Mouse (Mus musculus) small intestine, adult 2 months (tissue): ENCODE data around the gene Zkscan14. TPM values are rescaled to one million over a fixed set of nuclear protein-coding genes. Genes with fewer than 3 reads are reported as not detected.

Experiments used
- H3K27ac ChIP-seq: fragments of 200-500 bp; 2 replicates; pipeline ENCODE4 v1.5.1; 2012; ENCODE audit warnings: low read depth, low read length, control low read depth, inconsistent platforms; ENCODE audit not compliant: insufficient read depth
- H3K27me3 ChIP-seq: fragments of 200-500 bp; 2 replicates; pipeline ENCODE4 v1.6.1; 2012; ENCODE audit warnings: mild to moderate bottlenecking, moderate library complexity, low read length, inconsistent platforms; ENCODE audit not compliant: control insufficient read depth, insufficient read depth
- H3K36me3 ChIP-seq: fragments of 200-500 bp; 2 replicates; pipeline ENCODE4 v1.6.1; 2012; ENCODE audit warnings: mild to moderate bottlenecking, low read length, control low read depth, inconsistent platforms; ENCODE audit not compliant: control insufficient read depth, insufficient read depth
- H3K4me1 ChIP-seq: fragments of 200-500 bp; 2 replicates; pipeline ENCODE4 v1.6.1; 2012; ENCODE audit warnings: low read length, inconsistent platforms, mixed read lengths; ENCODE audit not compliant: control insufficient read depth, insufficient read depth, insufficient read length
- H3K4me3 ChIP-seq: fragments of 200-500 bp; 2 replicates; pipeline ENCODE4 v1.5.1; 2012; ENCODE audit warnings: low read depth, mild to moderate bottlenecking, control low read depth, inconsistent platforms, low read length, moderate library complexity
- CTCF ChIP-seq: fragments of 200-500 bp; IDR thresholded peaks from 2 replicates; pipeline ENCODE4 v1.5.1; 2012; ENCODE audit warnings: low read depth, mild to moderate bottlenecking, control low read depth, inconsistent platforms, low read length, moderate library complexity, mixed read lengths; ENCODE audit not compliant: insufficient replicate concordance, insufficient read length; ENCODE audit errors: extremely low read depth
- POLR2A ChIP-seq: fragments of 200-500 bp; IDR thresholded peaks from 2 replicates; pipeline ENCODE4 v1.6.1; 2012; ENCODE audit warnings: low read depth, mild to moderate bottlenecking, control low read depth, inconsistent platforms, low read length, moderate library complexity
- WGBS: fragments of 180-500 bp; shearing (Covaris S2); methylation state at CpG from one replicate; pipeline ENCODE4 v1.1.7; 2018; 5-methylcytosine and 5-hydroxymethylcytosine counted together
- polyA plus RNA-seq: library from polyadenylated mRNA; depleted of rRNA; stranded (reverse); fragments of >200 nt; gene quantifications from 2 replicates; pipeline ENCODE4 v1.2.3, GENCODE M21; 2012

The Zkscan14 gene
- polyA plus RNA-seq, 1 experiment: 2.9 TPM

DNA sequence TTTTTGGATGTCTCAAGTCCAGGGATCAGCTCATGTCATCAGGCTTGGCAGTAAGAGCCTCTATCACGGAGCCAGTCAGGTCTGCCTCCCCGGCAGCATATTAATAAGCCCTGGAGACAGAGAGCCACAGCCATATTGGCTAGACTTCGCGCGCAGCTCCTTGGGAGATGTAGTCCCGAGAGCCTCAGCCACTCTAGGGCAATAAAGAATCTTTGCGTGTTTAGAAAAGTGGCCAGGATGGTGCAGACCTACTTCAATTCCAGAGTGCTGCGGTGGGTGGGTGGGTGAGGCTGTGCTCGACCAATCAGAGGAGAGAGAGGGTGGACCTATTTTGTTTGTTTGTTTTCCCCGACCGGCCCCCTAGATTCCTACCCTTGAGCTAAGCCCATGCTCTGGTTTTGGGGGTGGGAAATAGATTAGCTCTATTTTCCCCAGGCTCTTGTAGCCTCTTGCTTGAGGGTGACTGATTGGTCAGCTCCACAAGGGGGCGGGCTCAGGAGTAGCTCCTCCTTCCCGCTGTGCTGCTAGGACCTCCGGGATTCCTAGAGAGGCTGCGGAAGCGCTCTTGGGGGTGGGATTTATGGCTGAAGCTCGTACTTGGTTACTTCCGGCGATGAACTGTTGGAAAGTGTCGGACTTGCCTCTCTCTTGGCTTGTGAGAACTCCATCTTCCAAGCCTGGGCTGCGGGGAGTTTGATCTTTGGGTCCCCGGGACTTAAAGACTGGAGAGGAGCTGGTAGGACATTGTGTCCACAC lies 2.4 kb upstream of the Zkscan14 start, which contains the start of gene Zkscan5:
TSS of gene Zkscan5 (plus strand) at position 627 of the 756 bp plus-strand sequence.
- Histone ChIP-seq H3K36me3 (peaks cover 5% of the 10 kb centered on the region), H3K4me1 (peaks cover 7% of the 10 kb centered on the region), H3K4me3 (peak within 1 kb of the TSS; percentile 74), H3K27me3 (no peaks in the 10 kb centered on the region), H3K27ac (peak within 1 kb of the TSS; percentile 67)
- 2% methylated on average over 22 of the region's 22 CpGs for WGBS
- TF ChIP-seq POLR2A (peak; percentile 65), CTCF (no peak)

DNA sequence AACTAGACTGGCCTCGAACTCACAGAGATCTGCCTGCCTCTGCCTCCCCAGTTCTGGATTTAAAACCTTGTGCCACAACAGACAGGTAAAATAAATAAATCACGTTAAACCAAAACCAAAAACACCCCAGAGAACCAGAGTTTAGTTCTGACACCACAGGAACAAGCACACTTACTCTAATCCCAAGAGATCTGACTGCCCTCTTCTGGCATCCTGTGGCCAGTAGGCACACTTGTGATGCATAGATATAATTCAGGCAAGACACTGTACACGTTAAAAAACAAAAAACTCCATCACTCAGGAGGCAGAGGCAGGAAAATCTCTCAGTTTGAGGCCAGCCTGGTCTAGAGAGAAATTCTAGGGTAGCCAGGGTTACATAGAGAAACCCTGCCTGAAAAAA lies 778 bp upstream of the Zkscan14 start:
- Histone ChIP-seq H3K27ac (no peak overlapping the region), H3K27me3 (no peaks in the 10 kb centered on the region), H3K4me3 (no peak overlapping the region), H3K36me3 (peaks cover 8% of the 10 kb centered on the region), H3K4me1 (peaks cover 7% of the 10 kb centered on the region)
- whole genome bisulfite sequencing: 43% methylated on average over 3 of the region's 3 CpGs
- TF ChIP-seq CTCF (no peak), POLR2A (no peak)

DNA sequence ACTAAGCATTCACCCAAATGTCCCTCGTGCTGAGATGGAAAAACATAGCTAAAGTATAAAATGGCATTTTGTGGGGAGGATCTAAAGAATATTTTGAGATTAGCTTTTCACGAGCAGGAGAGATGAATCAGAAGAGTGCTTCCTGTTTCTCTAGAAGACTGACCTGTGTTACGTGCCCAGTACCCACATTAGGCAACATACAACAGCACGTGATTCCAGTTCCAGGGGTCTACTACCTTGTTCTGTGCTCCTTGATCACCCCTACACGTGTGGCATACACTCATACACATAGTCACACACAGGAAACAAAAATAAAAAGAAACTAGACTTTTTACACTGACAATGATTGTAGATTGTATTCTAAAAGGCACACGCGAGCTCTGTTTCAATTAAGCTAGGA lies 1.3 kb downstream of the Zkscan14 start:
- TF ChIP-seq CTCF: no peak
- TF ChIP-seq POLR2A: no peak
- H3K36me3 ChIP-seq: peaks cover 15% of the 10 kb centered on the region
- no peak overlapping the region for H3K4me3 ChIP-seq
- H3K27me3 ChIP-seq: no peaks in the 10 kb centered on the region
- H3K27ac ChIP-seq: peak overlapping the region; percentile 64
- H3K4me1 ChIP-seq: peaks cover 2% of the 10 kb centered on the region
- WGBS: 54% methylated on average over 7 of the region's 7 CpGs

DNA sequence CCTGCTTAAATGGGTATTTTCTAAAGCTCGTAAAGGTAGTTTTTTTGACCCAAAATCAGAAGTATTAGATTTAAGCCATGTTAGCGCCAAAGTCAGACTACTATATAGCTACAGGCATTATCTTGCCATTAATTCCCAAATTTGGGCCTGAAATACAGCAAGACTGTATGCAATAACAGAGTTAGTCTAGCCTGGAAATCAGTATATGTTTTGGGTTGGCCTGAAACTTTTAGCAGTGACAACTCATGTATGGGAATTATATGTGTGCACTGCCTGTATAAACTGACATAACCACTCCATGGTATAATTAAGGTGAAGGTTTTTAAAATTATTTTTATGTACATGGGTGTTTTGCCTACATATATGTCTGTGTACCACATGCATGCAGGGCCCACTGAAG lies 9.7 kb downstream of the Zkscan14 start, which contains the start of gene Atp5j2:
TSS of gene Atp5j2 (minus strand) at position 101 of the 400 bp plus-strand sequence.
- TF ChIP-seq POLR2A (no peak), CTCF (no peak)
- Histone ChIP-seq H3K4me1 (peaks cover 5% of the 10 kb centered on the region; the same call in 1 of the 2 replicates), H3K4me3 (peak within 1 kb of the TSS; percentile 87), H3K36me3 (peaks cover 29% of the 10 kb centered on the region), H3K27me3 (no peaks in the 10 kb centered on the region), H3K27ac (peak within 1 kb of the TSS; percentile 85)
- WGBS: 82% methylated on average over 2 of the region's 2 CpGs

DNA sequence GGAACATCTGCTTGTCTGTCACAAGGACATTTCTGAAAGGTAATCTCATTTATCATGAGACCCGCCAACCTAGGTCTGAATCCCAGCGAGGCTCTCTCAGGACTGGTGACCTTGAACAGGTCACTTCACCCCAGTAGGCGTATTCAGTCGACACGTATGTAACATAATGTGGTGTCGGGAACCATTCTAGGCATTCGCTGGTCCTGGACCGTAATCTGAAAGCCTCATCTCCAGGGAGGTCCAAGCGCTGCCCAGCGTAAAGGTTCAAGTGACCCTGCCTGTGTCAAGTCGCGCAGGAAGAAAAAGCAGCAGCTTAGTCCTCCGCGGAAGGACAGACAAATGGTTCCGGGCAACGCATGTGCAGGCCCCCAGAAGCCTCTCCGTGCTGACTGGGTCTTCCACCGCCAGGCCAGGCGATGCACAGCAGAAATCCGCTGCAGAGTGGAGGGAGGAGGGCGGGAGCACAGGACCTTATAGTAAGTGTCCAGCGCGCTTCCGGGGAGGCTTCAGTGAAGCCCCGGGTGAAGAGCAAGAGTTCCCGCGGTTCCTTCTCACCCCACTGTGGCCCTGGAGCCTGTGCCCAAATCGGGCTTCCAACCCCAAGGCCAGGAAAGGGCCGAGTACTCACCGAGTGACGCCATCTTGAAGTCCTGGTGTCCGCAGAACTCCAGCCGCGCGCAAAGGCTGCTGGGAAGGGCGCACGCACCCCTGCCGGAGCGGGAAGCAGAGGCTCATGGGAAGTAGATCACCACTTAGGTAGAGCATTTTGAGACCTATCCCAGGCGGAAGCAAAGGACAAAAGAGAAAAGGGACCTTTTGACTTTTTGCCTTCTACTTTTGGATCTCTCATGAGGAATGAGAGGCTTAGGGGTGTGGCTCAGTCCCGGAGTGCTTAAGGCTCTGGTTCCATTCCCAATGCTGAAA lies 10.5 kb downstream of the Zkscan14 start:
- TF ChIP-seq CTCF (peak; percentile 3; the same call in 1 of the 2 replicates), POLR2A (peak; percentile 84)
- Histone ChIP-seq H3K36me3 (peaks cover 35% of the 10 kb centered on the region), H3K27ac (peak overlapping the region; percentile 85), H3K27me3 (no peaks in the 10 kb centered on the region), H3K4me3 (peak overlapping the region; percentile 87), H3K4me1 (peaks cover 5% of the 10 kb centered on the region; the same call in 1 of the 2 replicates)
- WGBS: under 1% methylated on average over 41 of the region's 41 CpGs

DNA sequence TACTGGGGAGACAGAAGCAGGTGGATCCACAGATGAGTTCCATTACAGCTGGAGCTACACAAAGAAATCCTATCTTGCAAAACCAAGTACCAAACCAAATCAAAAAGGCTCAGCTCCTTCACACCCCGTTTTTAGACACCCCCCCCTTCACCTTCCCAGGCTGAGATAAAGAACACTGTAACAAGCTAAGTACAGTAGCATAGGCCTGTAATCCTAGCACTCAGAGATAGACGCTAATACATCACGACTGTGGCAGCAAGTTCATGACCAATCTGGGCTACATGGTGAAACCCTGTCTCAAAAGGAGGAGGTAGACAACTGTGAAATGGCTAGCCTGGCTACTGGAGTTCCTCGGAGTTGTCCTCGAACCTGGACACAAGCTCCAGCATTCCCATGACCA lies 11.3 kb downstream of the Zkscan14 start:
- H3K4me3 ChIP-seq: peak overlapping the region; percentile 87
- 10% methylated on average over 5 of the region's 5 CpGs for WGBS
- peak overlapping the region; percentile 84; the same call in 1 of the 2 replicates for H3K27ac ChIP-seq
- peaks cover 6% of the 10 kb centered on the region; the same call in 1 of the 2 replicates for H3K4me1 ChIP-seq
- TF ChIP-seq POLR2A: no peak
- no peak for TF ChIP-seq CTCF
- no peaks in the 10 kb centered on the region for H3K27me3 ChIP-seq
- H3K36me3 ChIP-seq: peaks cover 33% of the 10 kb centered on the region
